Mouse (Mus musculus) adipose tissue, adult 10 weeks (tissue): ENCODE results near the gene St3gal5. TPM values are rescaled to one million over a fixed set of nuclear protein-coding genes. Genes with fewer than 3 reads are reported as not detected.

Experiments used
- polyA plus RNA-seq: library from polyadenylated mRNA; stranded (reverse); fragments of 350-450 nt; fragmentation: Illumina TruSeq; extraction: RNeasy Lipid Tissue Mini Kit (QIAGEN cat#74804); gene quantifications from one replicate; pipeline ENCODE4 v1.2.3, GENCODE M21; 2014; ENCODE audit warnings: low read depth, low replicate concordance

The St3gal5 gene
- polyA plus RNA-seq: 7.0 TPM

GRCm38 (mm10) chr6:72097181-72097995 lies at the start of gene St3gal5:
Gene St3gal5 (plus strand): TSS chr6:72097592.

Other genes with a start within 250 kb of the St3gal5 start
- gene Ptcd3, start 188.8 kb upstream of the St3gal5 start, polyA plus RNA-seq: 29.2 TPM
- 13.4 TPM for gene Polr1a, start 188.5 kb upstream of the St3gal5 start, polyA plus RNA-seq
- 7.1 TPM for gene Atoh8, start 138.0 kb downstream of the St3gal5 start, polyA plus RNA-seq
- gene Sftpb, start 207.0 kb downstream of the St3gal5 start, polyA plus RNA-seq: not detected
- 27.8 TPM for gene Usp39, start 247.6 kb downstream of the St3gal5 start, polyA plus RNA-seq
- gene 0610030E20Rik, start 249.7 kb downstream of the St3gal5 start, polyA plus RNA-seq: 27.9 TPM